Mouse (Mus musculus) cerebellum, adult 9-11 months (tissue): ENCODE data around the gene Senp3.
"Not testable (repeated sequence)": the region's sequence is repeated elsewhere in the genome, so short reads cannot be mapped to it uniquely, and the experiment has no call there.

Source experiments
- DNase-seq: peaks from one replicate; pipeline ENCODE4 v3.0.0; 2022

Senp3 gene

GRCm38 (mm10) chr11:69645860-69646259 lies 36.0 kb downstream of the Senp3 start:
- DNase-seq = no peak

GRCm38 (mm10) chr11:69635471-69635870 lies 46.4 kb downstream of the Senp3 start:
- no peak for DNase-seq

- peak; percentile 82 for DNase-seq
Measured at GRCm38 (mm10) chr11:69633128-69633866, 48.6 kb downstream of the Senp3 start.

GRCm38 (mm10) chr11:69632284-69633089 lies 49.4 kb downstream of the Senp3 start, which contains the start of gene Fxr2:
Fxr2 (plus strand) TSS chr11:69632990.
- DNase-seq = peak; percentile 100

- DNase-seq = no peak
Measured at GRCm38 (mm10) chr11:69629802-69630201, 52.1 kb downstream of the Senp3 start.

GRCm38 (mm10) chr11:69628286-69628685 lies 53.6 kb downstream of the Senp3 start:
- DNase-seq = peak; percentile 84

GRCm38 (mm10) chr11:69624339-69624738 lies 57.5 kb downstream of the Senp3 start:
- DNase-seq = not testable (repeated sequence)
